Mouse (Mus musculus): ENCODE data around the gene Timm10.

DNA sequence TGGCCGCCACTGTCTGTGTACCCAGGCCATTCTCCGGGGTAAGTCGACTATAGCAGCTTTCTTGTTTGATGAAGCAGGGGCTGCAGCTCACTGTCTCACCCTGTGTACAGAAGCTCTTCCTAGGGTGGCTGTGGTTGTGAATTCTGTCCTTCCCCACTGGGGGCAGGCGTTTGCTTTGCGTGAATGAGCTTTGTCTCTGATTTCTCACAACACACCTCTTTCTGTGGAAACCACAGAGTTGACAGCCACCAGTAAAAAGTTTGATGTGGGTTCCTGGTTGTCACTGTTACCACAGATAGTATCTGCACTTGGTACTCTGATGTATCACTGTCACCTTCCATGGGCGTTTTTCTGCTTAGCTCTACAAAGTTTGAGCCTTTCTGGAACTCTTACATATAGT lies 47.6 kb upstream of the Timm10 start:
- TF ChIP-seq CTCF (IDR thresholded peaks at IDR 0.05; ENCODE audit: control insufficient read depth, insufficient read depth, insufficient replicate concordance, low read depth, low read length) = peak; percentile 21; the same call in 1 of the 2 replicates
- no peak for TF ChIP-seq POLR2A (IDR thresholded peaks at IDR 0.05; ENCODE audit: control insufficient read depth, low read depth, low read length)

All from testis, adult 2 months (tissue).